Mouse (Mus musculus): Measurements from ENCODE around the gene Cyp4f14.

DNA sequence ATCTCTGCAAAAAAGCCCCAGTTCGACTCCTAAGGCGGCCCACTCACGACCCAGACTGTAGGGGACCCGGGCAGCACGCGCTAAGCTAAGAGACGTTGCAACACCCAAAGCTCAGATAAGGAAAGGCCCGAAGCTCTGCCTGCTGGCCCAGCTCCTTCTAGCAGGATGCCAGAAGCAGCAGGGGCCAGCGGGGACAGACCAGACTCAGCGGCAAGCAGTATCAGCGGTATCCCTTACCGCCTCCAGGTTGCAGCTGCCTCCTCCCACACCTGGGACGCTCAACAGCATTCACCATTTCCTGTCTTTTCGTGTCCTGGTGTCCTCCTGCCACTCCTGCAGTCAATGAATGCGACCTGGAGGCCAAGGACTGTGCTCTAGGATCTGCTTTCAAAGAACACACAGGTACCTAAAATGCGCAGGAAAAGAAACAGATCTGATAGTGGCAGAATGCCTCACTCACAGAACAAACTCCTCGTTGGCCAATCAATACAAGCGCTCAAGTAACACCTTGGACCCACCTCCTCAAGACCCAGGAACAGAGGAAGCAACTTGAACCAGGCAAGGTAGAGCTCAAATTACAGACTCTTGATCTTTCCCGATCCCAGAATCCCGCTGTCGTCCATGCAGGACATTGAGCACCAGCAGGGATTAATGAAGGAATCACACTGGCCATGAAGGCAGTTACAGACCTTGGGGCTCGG, 39.5 kb downstream of the Cyp4f14 start:
- TF ChIP-seq CTCF (IDR thresholded peaks at IDR 0.05) (no peak), EP300 (IDR thresholded peaks at IDR 0.05) (no peak)
